Mouse (Mus musculus): ENCODE measurements around the gene Rpl41. TPM values are rescaled to one million over a fixed set of nuclear protein-coding genes. Genes with fewer than 3 reads are reported as not detected.
"Not testable (repeated sequence)": the region's sequence is repeated elsewhere in the genome, so short reads cannot be mapped to it uniquely, and the experiment has no call there.

The Rpl41 gene
- polyA plus RNA-seq, 1 experiment = 1,490 TPM

DNA sequence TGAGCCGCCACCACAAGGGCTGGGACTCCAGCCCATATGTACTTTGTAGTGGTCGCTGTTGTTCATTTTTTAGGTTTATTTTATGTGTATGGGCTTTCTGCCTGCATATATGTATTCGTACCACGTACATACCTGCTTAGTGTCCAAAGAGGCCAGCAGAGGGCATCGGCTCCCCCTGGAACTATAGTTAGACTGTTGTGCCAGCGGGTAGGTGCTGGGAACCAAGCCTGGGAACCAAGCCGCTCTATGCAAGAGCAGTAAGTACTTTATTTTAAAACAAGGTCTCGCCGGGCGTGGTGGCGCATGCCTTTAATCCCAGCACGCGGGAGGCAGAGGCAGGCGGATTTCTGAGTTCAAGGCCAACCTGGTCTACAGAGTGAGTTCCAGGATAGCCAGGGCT is 43.1 kb downstream of the Rpl41 start:
- Histone ChIP-seq H3K27ac (ENCODE audit: insufficient read depth, low read length) (no peak overlapping the region), H3K4me1 (ENCODE audit: control insufficient read depth, insufficient read depth, low read length) (peaks cover 4% of the 10 kb centered on the region; the same call in 1 of the 2 replicates), H3K27me3 (ENCODE audit: control insufficient read depth, insufficient read depth, low read length) (no peaks in the 10 kb centered on the region), H3K4me3 (replicated peaks; ENCODE audit: insufficient read depth, low read depth, low read length) (no peak overlapping the region)
- TF ChIP-seq POLR2A (IDR thresholded peaks at IDR 0.05; ENCODE audit: borderline replicate concordance, insufficient read depth, low read length) = no peak
- no peak for DNase-seq
- WGBS = 96% methylated on average over 14 of the region's 14 CpGs

DNA sequence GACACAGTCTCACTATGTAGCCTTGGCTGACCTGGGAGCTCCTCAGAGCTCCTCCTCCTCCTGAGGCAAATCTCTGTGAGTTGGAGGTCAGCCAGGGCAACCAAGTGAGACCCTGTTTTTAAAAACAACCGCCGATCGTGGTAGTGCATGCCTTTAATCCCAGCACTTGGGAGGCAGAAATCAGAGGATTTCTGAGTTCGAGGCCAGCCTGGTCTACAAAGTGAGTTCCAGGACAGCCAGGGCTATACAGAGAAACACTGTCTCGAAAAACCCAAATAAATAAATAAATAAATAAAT is 43.8 kb downstream of the Rpl41 start:
- H3K27ac ChIP-seq (ENCODE audit: insufficient read depth, low read length); H3K4me3 ChIP-seq (replicated peaks; ENCODE audit: insufficient read depth, low read depth, low read length); H3K27me3 ChIP-seq (ENCODE audit: control insufficient read depth, insufficient read depth, low read length); H3K4me1 ChIP-seq (ENCODE audit: control insufficient read depth, insufficient read depth, low read length); DNase-seq: not testable (repeated sequence)
- WGBS = 84% methylated on average over 5 of the region's 5 CpGs

DNA sequence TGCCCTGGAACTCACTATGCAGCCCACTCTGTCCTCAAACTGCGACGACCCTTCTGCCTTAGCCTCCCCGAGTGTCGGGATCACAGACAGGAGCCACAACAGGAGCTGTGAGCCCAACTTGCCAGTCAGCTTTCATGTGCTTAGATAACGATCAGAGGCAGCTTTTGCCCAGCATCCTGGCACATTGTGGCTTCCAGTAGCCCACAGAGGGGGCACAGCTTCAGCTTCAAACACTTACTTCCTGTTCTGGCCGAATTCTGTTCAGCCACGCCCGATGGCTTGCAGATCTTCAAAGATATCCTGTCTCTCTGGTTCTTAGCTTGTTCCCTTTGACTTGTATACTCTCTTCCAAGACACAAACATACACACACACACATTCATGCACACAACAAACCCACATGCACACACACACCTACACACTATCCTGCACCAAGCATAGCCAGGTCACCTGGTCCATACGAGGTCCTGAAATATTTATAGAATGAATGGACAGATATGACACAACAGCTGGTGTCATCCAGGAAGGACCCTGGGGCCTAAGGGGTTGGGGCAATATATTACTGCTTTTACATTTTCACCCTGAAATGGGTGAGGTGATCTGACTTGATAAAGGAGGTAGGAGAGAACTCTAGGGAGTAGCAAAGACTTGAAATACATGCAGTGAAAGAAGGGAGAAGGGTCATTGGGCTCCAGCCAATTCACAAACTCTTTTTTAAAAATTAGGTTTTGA is 44.3 kb downstream of the Rpl41 start:
- TF ChIP-seq POLR2A (IDR thresholded peaks at IDR 0.05; ENCODE audit: borderline replicate concordance, insufficient read depth, low read length) = no peak
- no peak for TF ChIP-seq CTCF (IDR thresholded peaks at IDR 0.05; ENCODE audit: borderline replicate concordance, insufficient read depth, low read depth, low read length)
- WGBS = 70% methylated on average over 9 of the region's 9 CpGs
- no peaks in the 10 kb centered on the region for H3K27me3 ChIP-seq (ENCODE audit: control insufficient read depth, insufficient read depth, low read length)
- no peak for DNase-seq
- no peak overlapping the region for H3K27ac ChIP-seq (ENCODE audit: insufficient read depth, low read length)
- H3K4me3 ChIP-seq (replicated peaks; ENCODE audit: insufficient read depth, low read depth, low read length) = no peak overlapping the region
- H3K4me1 ChIP-seq (ENCODE audit: control insufficient read depth, insufficient read depth, low read length) = peaks cover 4% of the 10 kb centered on the region; the same call in 1 of the 2 replicates

DNA sequence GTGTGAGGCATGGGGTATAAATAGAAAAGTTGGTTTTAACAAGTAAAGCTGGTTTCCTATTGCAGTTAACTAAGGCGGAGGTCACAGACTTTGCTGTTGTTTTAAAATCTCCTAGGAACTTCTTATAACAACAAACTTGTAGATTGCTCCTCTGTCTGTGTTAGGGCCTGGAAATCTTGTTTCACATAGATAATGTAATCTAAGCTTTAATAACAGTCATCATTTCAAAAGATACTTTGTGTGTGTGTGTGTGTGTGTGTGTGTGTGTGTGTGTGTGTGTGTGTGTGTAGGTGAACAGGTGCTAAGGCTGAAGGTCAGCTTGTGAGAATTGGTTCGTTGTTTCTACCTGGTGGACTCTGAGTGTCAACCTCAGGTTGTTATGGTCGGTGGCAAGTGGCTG is 45.1 kb downstream of the Rpl41 start:
- TF ChIP-seq POLR2A (IDR thresholded peaks at IDR 0.05; ENCODE audit: borderline replicate concordance, insufficient read depth, low read length) (no peak), CTCF (IDR thresholded peaks at IDR 0.05; ENCODE audit: borderline replicate concordance, insufficient read depth, low read depth, low read length) (no peak)
- Histone ChIP-seq H3K4me3 (replicated peaks; ENCODE audit: insufficient read depth, low read depth, low read length) (no peak overlapping the region), H3K27me3 (ENCODE audit: control insufficient read depth, insufficient read depth, low read length) (no peaks in the 10 kb centered on the region), H3K4me1 (ENCODE audit: control insufficient read depth, insufficient read depth, low read length) (peaks cover 4% of the 10 kb centered on the region; the same call in 1 of the 2 replicates), H3K27ac (ENCODE audit: insufficient read depth, low read length) (no peak overlapping the region)
- no peak for DNase-seq
- WGBS = 89% methylated on average over 3 of the region's 3 CpGs

DNA sequence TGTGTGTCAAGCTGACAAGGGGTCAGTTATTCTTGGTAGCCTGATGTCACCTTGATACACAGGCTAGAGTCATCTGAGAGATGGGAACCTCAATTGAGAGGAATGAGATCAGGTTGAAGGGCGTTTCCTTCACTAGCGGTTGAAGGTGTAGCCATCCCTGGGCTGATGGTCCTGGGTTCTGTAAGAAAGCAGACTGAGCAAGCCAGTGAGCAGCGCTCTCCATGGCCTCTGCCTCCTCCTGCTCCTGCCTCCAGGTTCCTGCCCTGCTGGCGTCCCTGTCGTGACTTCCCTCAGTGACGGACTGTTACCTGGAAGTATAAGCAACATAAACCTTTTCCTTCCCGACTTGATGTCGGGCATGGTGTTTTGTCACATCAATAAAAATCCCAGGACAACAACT is 45.6 kb downstream of the Rpl41 start:
- DNase-seq = no peak
- WGBS = 85% methylated on average over 8 of the region's 8 CpGs
- no peak for TF ChIP-seq POLR2A (IDR thresholded peaks at IDR 0.05; ENCODE audit: borderline replicate concordance, insufficient read depth, low read length)
- no peak for TF ChIP-seq CTCF (IDR thresholded peaks at IDR 0.05; ENCODE audit: borderline replicate concordance, insufficient read depth, low read depth, low read length)
- peaks cover 4% of the 10 kb centered on the region; the same call in 1 of the 2 replicates for H3K4me1 ChIP-seq (ENCODE audit: control insufficient read depth, insufficient read depth, low read length)
- H3K4me3 ChIP-seq (replicated peaks; ENCODE audit: insufficient read depth, low read depth, low read length) = no peak overlapping the region
- H3K27ac ChIP-seq (ENCODE audit: insufficient read depth, low read length) = no peak overlapping the region
- H3K27me3 ChIP-seq (ENCODE audit: control insufficient read depth, insufficient read depth, low read length) = no peaks in the 10 kb centered on the region

DNA sequence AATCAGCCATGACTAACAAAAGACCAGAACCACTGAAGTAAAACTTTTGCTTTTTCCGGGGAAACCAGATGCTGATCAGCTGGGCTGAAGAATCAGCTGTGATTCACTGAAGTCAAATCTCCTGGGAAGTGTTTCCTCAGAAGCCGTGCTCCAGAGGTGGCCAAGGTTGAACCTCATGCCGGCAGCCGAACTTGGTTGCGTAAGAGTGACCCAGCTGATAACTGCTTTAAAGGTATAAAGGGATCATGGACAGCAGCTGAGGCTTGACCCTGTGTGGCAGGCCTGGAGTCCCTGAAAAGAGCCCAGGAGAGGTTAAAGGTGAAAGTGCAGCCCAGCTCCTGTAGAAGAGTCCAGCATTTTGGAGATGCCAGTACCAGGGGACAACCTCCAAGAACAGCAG is 46.8 kb downstream of the Rpl41 start:
- Histone ChIP-seq H3K4me3 (replicated peaks; ENCODE audit: insufficient read depth, low read depth, low read length) (no peak overlapping the region), H3K27me3 (ENCODE audit: control insufficient read depth, insufficient read depth, low read length) (no peaks in the 10 kb centered on the region), H3K27ac (ENCODE audit: insufficient read depth, low read length) (no peak overlapping the region), H3K4me1 (ENCODE audit: control insufficient read depth, insufficient read depth, low read length) (peaks cover 4% of the 10 kb centered on the region; the same call in 1 of the 2 replicates)
- no peak for TF ChIP-seq CTCF (IDR thresholded peaks at IDR 0.05; ENCODE audit: borderline replicate concordance, insufficient read depth, low read depth, low read length)
- TF ChIP-seq POLR2A (IDR thresholded peaks at IDR 0.05; ENCODE audit: borderline replicate concordance, insufficient read depth, low read length) = no peak
- no peak for DNase-seq
- WGBS = 81% methylated on average over 5 of the region's 5 CpGs

DNA sequence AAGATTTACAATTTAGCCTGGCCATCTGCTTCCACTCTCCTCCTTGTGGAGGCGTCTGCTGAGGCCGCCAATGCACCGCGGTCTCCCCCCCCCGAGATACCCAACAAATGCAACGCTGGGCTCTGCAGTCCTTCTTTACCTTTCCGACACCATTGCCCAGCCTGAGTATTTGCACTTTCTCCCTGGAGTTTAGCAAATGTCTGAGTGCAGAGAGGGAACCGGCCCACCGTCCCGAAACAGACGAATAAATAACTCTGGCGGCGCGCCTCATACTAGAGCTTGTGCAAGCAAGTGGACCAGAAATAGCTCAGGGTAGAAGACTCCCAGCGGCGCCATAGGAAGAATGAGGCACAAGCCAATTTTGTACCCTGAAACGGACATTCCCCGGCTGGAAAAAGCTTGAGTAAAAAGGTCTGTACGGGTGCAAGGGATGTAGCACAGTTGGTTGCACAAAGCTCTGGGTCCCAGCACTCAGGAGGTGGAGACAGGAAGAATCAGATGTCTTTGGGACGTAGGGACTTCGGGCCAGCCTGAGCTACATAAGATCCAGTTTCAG is 49.9 kb downstream of the Rpl41 start:
- Histone ChIP-seq H3K4me3 (replicated peaks; ENCODE audit: insufficient read depth, low read depth, low read length) (peak overlapping the region; percentile 84), H3K27me3 (ENCODE audit: control insufficient read depth, insufficient read depth, low read length) (no peaks in the 10 kb centered on the region), H3K4me1 (ENCODE audit: control insufficient read depth, insufficient read depth, low read length) (peaks cover 4% of the 10 kb centered on the region), H3K27ac (ENCODE audit: insufficient read depth, low read length) (peak overlapping the region; percentile 87)
- under 1% methylated on average over 21 of the region's 21 CpGs for WGBS
- peak; percentile 73 to 80 for DNase-seq
- TF ChIP-seq CTCF (IDR thresholded peaks at IDR 0.05; ENCODE audit: borderline replicate concordance, insufficient read depth, low read depth, low read length) = no peak
- TF ChIP-seq POLR2A (IDR thresholded peaks at IDR 0.05; ENCODE audit: borderline replicate concordance, insufficient read depth, low read length) = peak; percentile 27; the same call in 1 of the 2 replicates

DNA sequence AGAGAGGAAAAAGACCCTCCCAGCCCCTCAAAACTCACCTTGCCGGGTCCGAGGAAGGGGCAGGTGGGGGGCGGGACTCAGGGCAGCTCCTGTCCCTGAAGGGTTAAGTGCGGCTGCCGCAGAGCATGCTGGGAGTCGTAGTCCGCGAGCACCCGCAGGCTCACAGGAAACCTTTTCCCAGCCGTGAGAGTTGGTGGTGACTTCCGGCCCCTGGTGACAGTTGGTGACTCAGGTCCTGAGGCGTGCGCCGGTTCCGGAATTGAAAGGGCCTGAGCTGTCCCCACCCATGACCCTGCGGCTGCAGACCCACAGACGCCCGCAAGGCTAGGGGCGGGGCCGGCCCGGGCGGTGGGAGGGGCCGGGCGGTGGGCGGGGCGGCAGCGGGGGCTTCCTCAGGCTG is 50.5 kb downstream of the Rpl41 start, which contains the start of gene Myl6b:
Gene Myl6b (minus strand): TSS at position 96 of the 400 bp plus-strand sequence.
- peak within 1 kb of the TSS; percentile 84 for H3K4me3 ChIP-seq (replicated peaks; ENCODE audit: insufficient read depth, low read depth, low read length)
- H3K27me3 ChIP-seq (ENCODE audit: control insufficient read depth, insufficient read depth, low read length) = no peaks in the 10 kb centered on the region
- WGBS = under 1% methylated on average over 27 of the region's 27 CpGs
- peak; percentile 96 to 99 for DNase-seq
- peaks cover 4% of the 10 kb centered on the region for H3K4me1 ChIP-seq (ENCODE audit: control insufficient read depth, insufficient read depth, low read length)
- H3K27ac ChIP-seq (ENCODE audit: insufficient read depth, low read length) = peak within 1 kb of the TSS; percentile 87
- TF ChIP-seq CTCF (IDR thresholded peaks at IDR 0.05; ENCODE audit: borderline replicate concordance, insufficient read depth, low read depth, low read length) (no peak), POLR2A (IDR thresholded peaks at IDR 0.05; ENCODE audit: borderline replicate concordance, insufficient read depth, low read length) (no peak)

Other genes starting within 250 kb of the Rpl41 start
- gene Pan2, start 246.0 kb downstream of the Rpl41 start, polyA plus RNA-seq (2012; rRNA removed) = 42.6 and 48.5 TPM in 2 replicates
- gene Cnpy2, start 226.8 kb downstream of the Rpl41 start, polyA plus RNA-seq (2012; rRNA removed) = 65.3 and 65.4 TPM in 2 replicates
- 251 and 252 TPM in 2 replicates for gene Cs, start 211.6 kb downstream of the Rpl41 start, polyA plus RNA-seq (2012; rRNA removed)
- gene Coq10a, start 180.3 kb downstream of the Rpl41 start, polyA plus RNA-seq (2012; rRNA removed) = 115 and 117 TPM in 2 replicates
- 40.6 and 41.6 TPM in 2 replicates for gene Ankrd52, start 172.2 kb downstream of the Rpl41 start, polyA plus RNA-seq (2012; rRNA removed)
- 0.13 TPM in 1 of 2 replicates, not detected in the other for gene Slc39a5, start 148.1 kb downstream of the Rpl41 start, polyA plus RNA-seq (2012; rRNA removed)
- gene Nabp2, start 137.8 kb downstream of the Rpl41 start, polyA plus RNA-seq (2012; rRNA removed) = 78.9 and 83.6 TPM in 2 replicates
- 88.0 and 90.5 TPM in 2 replicates for gene Rnf41, start 137.6 kb downstream of the Rpl41 start, polyA plus RNA-seq (2012; rRNA removed)
- gene Smarcc2, start 90.1 kb downstream of the Rpl41 start, polyA plus RNA-seq (2012; rRNA removed) = 239 and 260 TPM in 2 replicates
- 1,381 and 1,434 TPM in 2 replicates for gene Myl6, start 55.2 kb downstream of the Rpl41 start, polyA plus RNA-seq (2012; rRNA removed)
- gene Myl6b, start 50.6 kb downstream of the Rpl41 start, polyA plus RNA-seq (2012; rRNA removed) = 28.9 and 36.1 TPM in 2 replicates
- gene Esyt1, start 23.4 kb downstream of the Rpl41 start, polyA plus RNA-seq (2012; rRNA removed) = 36.3 and 37.3 TPM in 2 replicates
- gene Zc3h10, start 1.5 kb downstream of the Rpl41 start, polyA plus RNA-seq (2012; rRNA removed) = 15.4 and 18.7 TPM in 2 replicates
- 69.2 and 73.5 TPM in 2 replicates for gene Pa2g4, start 16.7 kb upstream of the Rpl41 start, polyA plus RNA-seq (2012; rRNA removed)
- 9.4 and 11.1 TPM in 2 replicates for gene Erbb3, start 40.3 kb upstream of the Rpl41 start, polyA plus RNA-seq (2012; rRNA removed)
- 303 and 334 TPM in 2 replicates for gene Rps26, start 77.4 kb upstream of the Rpl41 start, polyA plus RNA-seq (2012; rRNA removed)
- 8.5 and 9.6 TPM in 2 replicates for gene Ikzf4, start 96.7 kb upstream of the Rpl41 start, polyA plus RNA-seq (2012; rRNA removed)
- gene Suox, start 124.8 kb upstream of the Rpl41 start, polyA plus RNA-seq (2012; rRNA removed) = 15.6 and 17.9 TPM in 2 replicates
- gene Rab5b, start 147.0 kb upstream of the Rpl41 start, polyA plus RNA-seq (2012; rRNA removed) = 132 and 133 TPM in 2 replicates
- 1.00 and 1.5 TPM in 2 replicates for gene Pmel, start 154.9 kb upstream of the Rpl41 start, polyA plus RNA-seq (2012; rRNA removed)
- 3.8 and 3.9 TPM in 2 replicates for gene Cdk2, start 155.7 kb upstream of the Rpl41 start, polyA plus RNA-seq (2012; rRNA removed)
- 16.0 and 17.1 TPM in 2 replicates for gene Dgka, start 195.6 kb upstream of the Rpl41 start, polyA plus RNA-seq (2012; rRNA removed)
- gene Pym1, start 198.6 kb upstream of the Rpl41 start, polyA plus RNA-seq (2012; rRNA removed) = 37.2 and 39.7 TPM in 2 replicates
- gene Mmp19, start 241.6 kb upstream of the Rpl41 start, polyA plus RNA-seq (2012; rRNA removed) = 0.61 and 0.70 TPM in 2 replicates